Mouse (Mus musculus) cerebellum, adult 2 months (tissue): ENCODE data around the gene Mre11a.

Experiments used
- CTCF ChIP-seq: fragments of 200-500 bp; IDR thresholded peaks from 2 replicates; pipeline ENCODE4 v1.5.1; 2011; ENCODE audit warnings: low read depth, mild to moderate bottlenecking, control low read depth, low read length, moderate library complexity, borderline replicate concordance; ENCODE audit not compliant: insufficient read depth
- POLR2A ChIP-seq: fragments of 200-500 bp; IDR thresholded peaks from 2 replicates; pipeline ENCODE4 v1.6.1; 2011; ENCODE audit warnings: low read length, control low read depth, borderline replicate concordance; ENCODE audit not compliant: insufficient read depth

- TF ChIP-seq CTCF (no peak), POLR2A (no peak)
Measured at GRCm38 (mm10) chr9:14769811-14770210, 14.6 kb upstream of the Mre11a start.
